Mouse (Mus musculus): ENCODE results near the gene Cdkl4. TPM values are rescaled to one million over a fixed set of nuclear protein-coding genes. Genes with fewer than 3 reads are reported as not detected.

Cdkl4 gene
- total RNA-seq, 4 experiments from 2014 or later = 15.5 to 18.0 (median 16.8) TPM

DNA sequence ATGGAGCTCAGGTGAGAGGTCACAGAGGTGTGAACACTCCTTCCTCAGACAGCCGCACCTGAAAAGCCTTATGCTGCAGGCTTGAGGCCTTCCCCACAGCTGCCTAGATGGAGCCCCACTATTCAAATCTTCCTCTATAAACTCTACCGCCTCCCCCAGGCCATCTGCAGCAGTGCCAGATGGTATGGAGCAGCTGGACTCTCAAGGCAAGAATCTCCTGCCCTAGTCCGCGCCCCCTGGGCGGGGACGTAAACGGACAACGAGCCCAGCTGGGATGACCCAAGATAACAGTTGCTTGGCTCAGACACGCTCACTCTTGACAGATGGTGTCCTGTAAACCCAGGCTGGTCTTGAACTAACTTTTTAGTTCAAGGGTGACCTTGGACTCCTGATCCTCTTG is 60.4 kb downstream of the Cdkl4 start:
- DNase-seq (ENCODE audit: low spot score in 2 of 2) = no peak

DNA sequence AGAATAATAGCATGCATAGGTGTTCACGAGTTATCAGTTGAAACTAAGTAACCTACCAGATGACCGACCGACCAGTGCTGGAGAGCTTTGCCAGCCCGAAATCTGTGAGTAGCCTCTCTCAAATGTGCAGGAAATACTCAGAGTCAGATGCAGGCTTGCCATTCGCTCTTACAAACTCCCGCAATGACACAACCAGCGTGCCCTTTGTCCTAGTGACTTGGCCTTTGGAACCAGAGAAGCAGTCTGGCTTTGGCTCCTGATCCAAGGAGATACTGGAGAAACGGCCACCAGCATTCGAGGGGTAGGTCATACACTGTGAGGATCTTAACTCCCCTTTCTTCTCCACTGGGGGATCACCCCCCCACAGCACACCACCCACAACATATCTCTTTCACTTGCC is 61.7 kb downstream of the Cdkl4 start:
- no peak for DNase-seq (ENCODE audit: low spot score in 2 of 2)

DNA sequence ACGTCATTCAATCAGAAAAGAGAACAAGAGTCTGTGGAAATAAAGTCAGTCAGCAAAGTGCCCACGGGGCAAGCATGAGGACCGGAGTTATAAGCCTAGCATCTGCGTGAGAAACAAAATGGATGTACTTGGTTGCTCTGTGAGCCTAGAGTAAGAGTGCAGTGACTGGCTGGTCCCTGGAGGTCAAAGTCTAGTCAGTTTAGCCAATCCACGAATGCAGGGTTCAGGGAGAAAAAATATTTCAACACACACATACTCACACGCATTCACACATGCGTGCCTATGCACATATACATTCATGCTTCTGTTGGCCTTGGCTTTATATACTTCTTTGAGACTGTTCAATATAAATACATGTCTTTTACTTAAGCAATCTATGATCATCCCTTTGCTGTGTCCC is 62.1 kb downstream of the Cdkl4 start:
- no peak for DNase-seq (ENCODE audit: low spot score in 2 of 2)

DNA sequence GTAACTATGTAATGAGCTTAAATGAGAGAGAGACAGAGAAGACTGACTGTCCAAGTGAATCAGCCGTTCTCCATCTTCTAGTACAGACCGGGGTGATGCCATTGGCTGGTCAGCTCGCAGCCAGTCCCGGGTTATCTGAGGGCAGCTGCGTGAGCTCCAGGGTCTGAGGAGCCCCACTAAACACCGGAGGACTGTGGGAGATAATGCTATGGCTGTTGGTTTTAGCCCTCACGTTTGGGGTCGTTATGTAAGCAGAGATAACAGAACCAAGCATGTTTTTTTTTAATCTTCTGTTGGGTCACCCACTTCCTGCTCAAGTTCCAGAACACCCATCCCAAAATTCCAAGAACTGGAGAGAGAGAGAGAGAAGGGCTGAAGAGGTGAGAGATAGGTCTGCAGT is 63.8 kb downstream of the Cdkl4 start:
- no peak for DNase-seq (ENCODE audit: low spot score in 2 of 2)

DNA sequence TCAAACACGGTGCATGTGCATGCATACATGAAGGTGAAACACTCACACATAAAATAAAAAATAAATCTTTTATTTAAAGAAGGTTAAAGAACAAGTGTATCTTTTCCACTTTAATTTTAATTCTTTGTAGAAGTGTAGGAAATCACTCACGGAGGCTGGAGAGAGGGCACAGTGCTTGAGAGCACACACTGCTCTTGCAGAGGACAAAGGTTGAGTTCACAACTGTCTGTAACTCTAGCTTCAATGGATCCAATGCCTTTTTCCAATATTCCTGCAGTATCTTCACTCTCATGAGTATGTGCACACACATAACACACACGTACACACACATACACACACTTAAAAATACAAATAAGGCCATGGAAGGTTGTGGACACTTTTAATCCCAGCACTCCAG is 67.2 kb downstream of the Cdkl4 start:
- DNase-seq (ENCODE audit: low spot score in 2 of 2) = no peak

DNA sequence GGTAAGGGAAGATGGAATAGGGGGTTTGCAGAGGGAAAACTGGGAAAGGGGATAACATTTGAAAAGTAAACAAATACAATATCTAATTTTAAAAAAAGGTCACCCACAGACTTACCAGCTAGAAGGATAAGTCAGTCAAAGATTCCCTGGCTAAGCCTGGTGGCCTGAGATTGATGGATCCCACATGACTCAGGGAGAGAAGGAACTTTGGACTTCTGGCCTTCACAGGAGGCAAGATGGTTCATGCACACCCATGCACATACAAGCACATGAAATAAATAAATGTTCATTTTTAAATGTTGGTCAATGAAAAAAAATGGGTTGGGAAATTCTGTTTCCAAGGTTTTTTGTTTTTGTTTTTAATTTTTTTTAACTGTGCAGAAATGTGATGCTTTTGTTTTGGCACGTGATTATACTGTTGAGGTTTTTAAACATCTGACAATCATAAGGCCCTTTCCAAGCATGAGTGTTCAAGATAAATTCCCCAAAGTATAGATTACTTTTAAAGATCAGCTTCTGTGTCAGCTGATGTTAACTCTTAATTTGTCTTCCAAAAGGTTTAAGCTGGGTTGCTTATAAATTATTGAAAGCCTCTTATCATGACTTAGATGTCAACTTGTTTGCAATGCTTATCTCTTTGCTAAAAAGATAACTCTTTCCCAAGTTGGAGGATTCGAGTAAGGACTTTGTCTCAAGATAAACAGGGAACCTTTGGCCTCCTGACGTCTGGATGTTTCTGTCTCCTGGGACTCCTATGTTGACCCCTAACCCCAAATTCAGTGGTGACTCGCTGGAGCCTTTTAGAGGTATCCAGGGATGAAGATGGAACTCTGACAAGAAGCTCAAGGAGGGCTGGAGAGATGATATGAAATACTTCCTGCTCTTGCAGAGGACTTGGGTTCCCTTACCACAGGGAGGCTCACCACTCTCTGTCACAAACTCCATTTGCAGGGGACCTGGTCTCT is 67.8 kb downstream of the Cdkl4 start:
- DNase-seq (ENCODE audit: low spot score in 2 of 2) = no peak

DNA sequence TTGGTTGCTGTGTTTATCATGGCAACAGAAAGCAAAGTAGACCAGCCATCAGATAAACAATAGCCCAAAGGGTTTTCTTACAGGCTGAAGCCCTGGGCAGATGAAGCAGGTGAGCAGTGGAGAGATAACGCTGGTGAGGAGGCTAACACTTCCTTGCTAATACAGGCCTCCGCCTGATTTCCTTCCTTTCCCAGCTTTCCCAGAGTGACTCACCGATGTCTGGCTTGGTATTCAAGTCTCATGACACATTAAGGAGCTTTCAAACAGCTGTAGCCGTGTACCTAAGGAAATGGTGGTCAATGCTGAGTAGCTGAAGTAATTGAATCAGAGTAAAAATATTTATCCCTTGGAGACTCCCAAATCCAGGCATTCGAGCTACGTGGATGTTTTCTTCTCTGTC is 71.8 kb downstream of the Cdkl4 start:
- no peak for DNase-seq (ENCODE audit: low spot score in 2 of 2)

DNA sequence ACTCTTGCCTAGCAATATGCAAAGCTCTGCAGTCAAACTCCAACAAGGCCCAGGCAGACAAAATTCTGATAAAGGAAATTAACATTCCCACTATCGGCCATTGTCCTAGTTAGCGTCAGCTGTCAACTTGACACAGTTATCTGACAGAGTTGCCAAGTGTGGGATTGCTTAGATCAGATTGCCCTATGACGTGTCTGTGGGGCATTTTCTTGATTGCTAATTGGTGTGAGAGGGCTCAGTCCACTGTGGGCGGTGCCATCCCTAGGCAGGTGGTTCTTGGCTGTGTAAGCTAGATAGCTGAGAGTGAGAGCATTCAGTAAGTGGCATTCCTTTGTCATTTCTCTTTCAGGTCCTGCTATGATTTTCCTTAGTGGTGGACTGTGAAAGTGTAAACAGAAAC is 72.3 kb downstream of the Cdkl4 start:
- no peak for DNase-seq (ENCODE audit: low spot score in 2 of 2)

DNA sequence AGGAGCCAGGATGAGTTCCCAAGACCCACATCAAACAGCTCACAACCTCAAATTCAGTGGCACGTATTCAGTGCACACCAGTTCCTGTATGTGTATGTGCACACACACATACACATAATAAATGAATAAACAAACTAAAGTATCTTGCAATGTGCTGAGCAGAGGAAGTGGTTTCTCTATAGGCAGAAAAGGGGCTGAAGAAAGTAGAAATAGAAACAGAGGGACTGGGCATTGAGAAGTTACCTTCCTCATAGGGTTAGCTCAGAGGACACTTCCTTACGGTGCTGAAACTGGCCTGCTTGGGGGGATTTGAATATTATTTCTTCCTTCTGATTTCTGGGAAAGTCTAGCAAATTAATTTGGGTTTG is 75.8 kb downstream of the Cdkl4 start:
- DNase-seq (ENCODE audit: low spot score in 2 of 2) = no peak

DNA sequence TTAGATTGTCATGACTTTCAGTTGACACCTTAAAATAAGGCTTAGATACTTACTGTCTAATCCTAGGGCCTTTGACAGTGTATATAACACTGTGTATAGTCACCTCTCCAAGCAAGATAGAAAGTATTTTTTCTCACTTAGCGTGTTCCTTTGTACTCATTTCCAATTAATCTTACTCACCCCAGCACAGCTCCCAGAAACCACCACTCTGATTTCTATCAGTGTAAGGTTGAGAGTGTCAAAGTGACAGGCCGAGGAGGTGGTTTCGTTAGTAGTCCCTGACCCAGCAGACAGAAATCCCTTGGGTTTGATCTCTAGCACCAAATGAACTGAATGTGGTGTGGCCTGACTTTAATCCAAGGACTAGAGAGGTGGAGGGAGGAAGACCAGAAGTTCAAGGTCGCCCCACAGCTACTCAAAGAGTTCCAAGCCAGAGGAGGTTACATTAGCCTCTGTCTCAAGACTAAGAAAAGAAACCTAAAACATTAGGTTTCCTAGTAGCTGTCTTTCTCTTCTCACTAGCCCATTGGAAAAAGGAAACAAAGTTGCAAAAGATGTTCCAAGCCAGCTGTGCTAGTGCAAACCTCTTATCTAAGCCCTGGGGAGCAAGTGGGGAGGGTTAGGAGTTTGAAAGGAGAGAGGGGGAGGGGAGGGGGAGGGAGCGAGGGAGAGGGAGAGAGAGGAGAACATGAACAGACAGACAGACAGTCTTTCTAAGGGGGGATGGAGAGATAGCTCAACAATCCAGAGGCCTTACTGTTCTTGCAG is 76.4 kb downstream of the Cdkl4 start:
- DNase-seq (ENCODE audit: low spot score in 2 of 2) = no peak

DNA sequence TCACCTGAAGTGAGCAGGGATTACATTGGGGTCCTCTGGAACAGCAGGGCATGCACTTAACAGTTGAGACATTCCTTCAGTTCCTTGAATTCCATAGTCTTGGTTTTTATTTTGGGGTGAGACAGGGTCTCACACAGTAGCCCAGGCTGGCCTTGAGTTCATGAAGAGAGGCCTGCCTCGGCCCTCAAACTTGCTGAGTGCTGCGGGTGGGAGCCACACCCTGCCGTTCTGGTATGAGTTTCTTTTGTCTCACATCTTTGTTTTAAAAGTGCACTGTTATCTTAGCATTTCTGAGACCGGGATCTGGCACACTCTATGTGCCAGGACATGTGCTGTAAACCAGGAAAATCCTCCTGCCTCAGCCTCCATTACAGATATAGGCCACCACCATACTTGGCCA is 77.6 kb downstream of the Cdkl4 start:
- DNase-seq (ENCODE audit: low spot score in 2 of 2) = no peak

DNA sequence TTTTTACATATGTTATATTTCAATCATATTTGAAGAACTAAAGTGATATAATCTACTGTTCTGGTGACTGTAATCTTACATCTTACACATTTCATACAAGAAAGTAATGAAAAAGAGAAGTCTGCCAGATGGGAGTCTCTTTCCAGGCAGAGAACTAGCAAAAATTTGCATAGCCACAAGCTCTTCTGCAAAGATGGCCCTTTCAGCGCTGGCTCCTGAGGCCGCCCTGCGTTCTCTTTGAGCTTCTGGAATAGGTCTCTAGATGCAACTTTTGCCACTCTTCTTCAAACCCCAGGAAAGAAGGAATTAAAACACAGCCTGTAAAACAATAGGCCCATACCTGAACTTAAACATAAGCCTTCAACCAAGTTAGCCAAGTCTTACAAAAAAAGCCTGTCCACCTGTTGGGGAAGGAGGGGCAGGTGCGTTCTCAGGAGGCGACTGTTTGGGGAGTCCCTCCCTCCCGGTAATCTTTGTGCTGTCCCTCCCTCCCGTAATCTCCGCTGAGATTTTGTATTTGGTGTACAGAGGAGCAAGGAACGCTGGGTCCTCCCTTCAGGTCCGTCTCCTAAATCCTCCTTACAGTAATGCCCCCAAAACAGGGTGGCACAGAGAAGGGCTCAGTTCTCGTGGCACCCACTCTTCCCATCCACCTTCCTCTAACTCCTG is 78.9 kb downstream of the Cdkl4 start:
- DNase-seq (ENCODE audit: low spot score in 2 of 2) = no peak

DNA sequence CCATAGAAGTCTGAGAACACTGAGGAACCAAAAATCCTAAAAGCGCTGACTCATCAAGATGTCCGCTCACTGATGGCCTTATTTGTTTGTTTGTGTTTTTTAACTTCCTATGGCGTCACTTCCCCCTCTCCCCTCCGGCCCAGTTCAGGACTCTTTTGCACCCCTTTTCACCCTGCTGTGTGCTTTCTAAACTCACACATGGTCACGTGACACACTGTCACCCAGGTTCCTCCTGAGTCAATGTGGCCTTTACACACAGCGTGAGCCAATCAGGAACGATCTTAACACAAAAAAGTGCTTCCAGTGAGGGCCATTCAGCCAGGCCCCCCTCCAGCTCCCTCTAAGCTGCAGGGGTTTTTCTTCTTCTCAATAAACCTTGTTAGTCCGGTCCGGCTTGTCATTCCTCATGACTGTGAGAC is 80.4 kb downstream of the Cdkl4 start:
- no peak for DNase-seq (ENCODE audit: low spot score in 2 of 2)

DNA sequence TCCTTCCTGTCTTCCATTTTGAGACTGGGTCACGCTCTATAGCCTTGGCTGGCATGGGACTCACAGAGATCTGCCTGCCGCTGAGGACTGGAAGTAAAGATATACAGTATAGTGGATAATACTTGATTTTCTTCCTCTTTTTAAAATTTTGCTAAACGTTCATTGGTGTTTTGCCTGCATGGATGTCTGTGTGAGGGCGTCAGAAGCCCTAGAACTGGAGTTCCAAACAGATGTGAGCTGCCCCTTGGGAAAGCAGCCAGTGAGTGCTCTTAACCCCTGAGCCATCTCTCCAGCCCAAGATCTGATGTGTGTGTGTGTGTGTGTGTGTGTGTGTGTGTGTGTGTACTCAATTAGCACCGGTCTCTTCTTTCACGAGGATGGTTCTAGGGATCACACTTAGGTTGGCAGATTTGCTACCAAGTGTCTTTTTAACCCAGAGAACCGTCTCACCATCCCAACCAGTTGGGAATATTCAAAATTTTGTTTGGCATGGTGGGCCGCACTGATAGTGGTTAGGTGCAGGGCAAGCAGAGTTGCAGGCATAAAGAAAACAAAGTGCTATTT is 80.9 kb downstream of the Cdkl4 start:
- DNase-seq (ENCODE audit: low spot score in 2 of 2) = no peak

DNA sequence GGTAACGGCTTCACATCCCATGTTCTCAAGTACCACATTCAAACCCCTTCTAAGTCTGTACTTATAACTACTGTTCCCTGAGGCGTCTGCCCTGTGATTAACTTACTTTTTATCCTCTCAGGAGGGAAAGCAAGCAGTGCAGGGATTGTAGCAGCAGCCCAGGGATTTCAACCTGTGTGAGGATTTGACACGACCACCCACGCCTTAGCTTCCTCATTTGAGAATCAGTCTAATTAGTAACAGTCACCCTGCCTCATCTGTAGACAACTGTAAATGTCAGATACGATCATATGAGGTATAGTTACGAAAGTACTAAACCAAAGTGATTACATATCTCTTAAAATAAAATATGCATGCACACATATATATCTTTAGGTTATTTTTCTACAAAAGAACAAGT is 81.4 kb downstream of the Cdkl4 start:
- DNase-seq (ENCODE audit: low spot score in 2 of 2) = no peak

DNA sequence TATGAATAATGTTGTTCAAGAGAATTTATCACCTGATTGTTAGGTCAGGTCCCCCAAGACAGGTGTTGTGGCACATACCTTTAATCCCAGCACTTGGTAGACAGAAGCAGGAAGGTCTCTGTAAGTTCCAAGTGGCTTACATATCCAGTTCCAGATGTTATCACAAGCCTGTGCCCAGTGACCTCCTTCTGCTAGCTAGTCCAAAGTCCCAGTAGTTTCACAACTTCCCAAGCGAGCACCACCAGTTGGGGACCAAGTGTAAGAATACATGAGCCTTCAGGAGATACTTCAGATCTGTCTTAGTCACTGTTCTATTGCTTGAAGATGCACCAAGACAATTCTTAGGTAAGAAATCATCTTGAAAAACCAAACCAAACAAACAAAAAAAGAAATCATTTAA is 83.7 kb downstream of the Cdkl4 start:
- DNase-seq (ENCODE audit: low spot score in 2 of 2) = no peak

DNA sequence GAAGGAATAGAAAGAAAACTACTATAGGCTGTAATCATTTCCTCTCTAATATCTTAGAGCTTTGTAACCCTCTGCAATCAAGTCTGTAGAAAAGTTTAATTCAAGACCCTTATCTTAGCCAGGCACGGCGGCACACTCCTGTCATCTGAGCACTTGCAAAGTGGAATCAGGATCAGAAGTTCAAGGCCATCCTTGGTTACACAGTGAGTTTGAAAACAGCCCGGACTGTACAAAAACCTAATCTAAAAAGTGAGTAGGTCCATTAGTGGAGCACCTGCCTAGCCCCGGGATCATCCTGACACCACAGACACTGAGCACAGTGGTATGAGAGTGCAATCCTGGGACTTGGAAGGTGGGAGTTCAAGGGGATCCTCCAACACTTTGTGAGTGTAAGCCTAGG is 84.8 kb downstream of the Cdkl4 start:
- DNase-seq (ENCODE audit: low spot score in 2 of 2) = no peak

DNA sequence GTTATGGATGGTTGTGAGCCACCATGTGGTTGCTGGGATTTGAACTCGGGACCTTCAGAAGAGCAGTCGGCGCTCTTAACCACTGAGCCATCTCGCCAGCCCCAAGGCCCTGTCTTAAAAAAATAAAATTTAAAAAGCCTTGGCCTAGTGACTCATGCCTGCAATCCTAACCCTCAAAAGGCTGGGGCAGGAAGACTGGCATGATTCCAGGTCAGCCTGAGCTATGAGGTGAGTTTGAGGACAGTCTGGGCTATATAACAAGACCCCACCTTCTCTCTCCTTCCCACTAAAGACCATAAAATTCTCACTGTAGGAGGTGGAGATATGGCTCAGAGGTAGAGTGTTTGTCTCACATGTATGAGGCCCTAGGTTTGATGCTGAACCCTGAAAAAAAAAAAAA is 85.3 kb downstream of the Cdkl4 start:
- DNase-seq (ENCODE audit: low spot score in 2 of 2) = no peak

DNA sequence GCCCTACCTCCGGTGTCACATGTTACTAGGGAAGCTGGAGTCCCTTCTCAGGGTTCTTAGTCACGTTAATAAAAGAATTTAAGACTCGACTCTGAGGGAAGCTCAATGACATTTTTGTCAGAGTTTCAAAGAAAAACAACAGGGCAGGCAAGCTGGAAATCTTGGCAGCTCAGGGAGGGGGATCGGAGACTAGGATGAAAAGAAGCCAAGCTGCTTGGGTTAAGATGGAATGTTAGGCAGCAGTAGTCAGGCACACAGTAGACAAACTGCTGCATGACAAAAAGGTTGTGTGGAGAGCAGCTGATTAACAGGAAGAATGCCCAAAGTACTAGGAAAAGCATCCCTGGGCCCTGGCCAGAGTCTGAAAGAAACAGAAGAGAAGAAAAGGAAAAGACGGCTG is 87.4 kb downstream of the Cdkl4 start:
- no peak for DNase-seq (ENCODE audit: low spot score in 2 of 2)

DNA sequence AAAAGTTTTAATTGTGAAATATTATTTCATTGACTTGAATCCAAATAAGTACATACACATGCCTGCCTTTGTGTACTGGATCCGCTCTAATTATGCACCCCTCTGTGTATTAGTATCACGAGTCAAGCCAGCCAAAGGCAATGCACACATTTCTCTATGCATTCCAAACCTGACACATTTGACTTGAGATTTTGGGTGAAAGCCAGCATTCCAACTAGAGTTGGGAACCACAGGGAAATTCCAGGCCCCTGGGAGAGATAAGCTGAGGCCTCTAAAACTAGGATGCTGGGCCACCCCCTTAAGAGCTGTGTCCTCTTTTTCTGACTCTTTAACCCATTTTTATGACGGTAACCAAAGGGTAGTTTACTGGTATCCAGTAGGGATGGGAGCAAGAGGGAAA is 88.7 kb downstream of the Cdkl4 start:
- no peak for DNase-seq (ENCODE audit: low spot score in 2 of 2)

DNA sequence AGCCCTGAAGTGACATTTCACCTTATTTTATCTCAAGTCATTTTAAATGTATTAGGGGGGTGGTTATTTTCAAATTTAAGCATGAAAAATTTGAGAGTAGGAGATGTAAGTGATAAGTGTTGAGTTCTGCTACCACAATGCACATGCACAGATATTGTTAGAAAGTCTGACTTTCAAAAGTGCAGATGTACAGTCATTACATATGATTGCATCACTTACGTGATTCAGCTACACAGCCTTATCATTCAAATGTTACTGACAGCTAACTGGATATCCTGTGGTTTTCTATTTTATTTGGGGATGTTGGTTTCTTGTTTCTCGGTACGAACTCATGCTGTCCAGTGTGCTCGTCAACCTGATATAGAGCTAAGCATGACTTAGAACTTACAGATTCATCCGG is 92.5 kb downstream of the Cdkl4 start:
- DNase-seq (ENCODE audit: low spot score in 2 of 2) = no peak

DNA sequence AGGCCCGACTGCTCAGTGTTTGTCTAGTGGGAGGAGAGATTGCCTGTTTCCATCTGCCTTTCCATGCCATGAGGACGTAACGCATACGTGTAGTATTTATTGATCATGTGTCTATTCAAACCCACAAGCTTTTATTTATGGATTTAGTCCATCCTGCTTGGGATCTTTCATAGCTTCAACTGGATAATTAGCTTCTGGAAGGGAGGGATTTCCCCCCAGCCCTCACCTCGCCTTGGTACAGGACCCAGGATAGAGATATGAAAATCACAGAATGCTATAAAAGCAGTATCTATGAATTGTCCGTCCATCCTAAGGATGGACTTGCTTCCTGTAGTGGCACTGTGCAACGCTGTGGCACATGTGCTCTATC is 96.8 kb downstream of the Cdkl4 start:
- no peak for DNase-seq (ENCODE audit: low spot score in 2 of 2)

Measured in left cerebral cortex, adult 8-10 months (tissue).